25 mouse cellular contexts compared by ENCODE assay signal in the genomic region with DNA sequence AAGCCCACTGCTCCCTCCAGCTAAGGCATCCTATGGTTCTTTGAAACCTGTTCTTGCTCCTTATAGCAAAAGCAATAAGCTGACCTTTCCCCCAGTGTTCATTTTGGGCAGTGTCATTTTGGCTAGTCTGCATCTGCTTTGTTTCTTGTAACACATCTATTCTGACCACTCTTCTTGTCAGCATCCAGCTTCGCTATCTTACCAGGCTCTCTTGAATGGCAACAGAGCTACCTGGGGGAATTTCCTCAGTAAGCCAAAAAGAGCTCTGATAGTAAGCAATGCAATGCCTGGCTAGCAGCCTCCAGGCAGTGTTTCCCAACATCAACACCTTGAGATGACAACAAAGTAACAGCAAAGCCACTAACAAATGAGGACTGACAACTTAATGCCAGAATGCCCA.
DNase-seq lines count a peak whose midpoint lies in the region; ATAC-seq lines count a peak whose summit lies in the region.
"Had no signal": no experiment of that assay in that cellular context is flagged by ENCODE, and none has a peak within 500 bp of the region (broad histone marks: within the 10 kb centered on the region; RNA-seq: fewer than 3 reads in every experiment).

No protein-coding gene starts in this region.

- H3K4me1 ChIP-seq in heart, embryonic 12.5 days (replicated peaks): peaks cover 9% of the 10 kb centered on the region
- H3K4me1 ChIP-seq in heart, embryonic 15.5 days (replicated peaks): peaks cover 4% of the 10 kb centered on the region; the same call in 1 of the 2 replicates
- H3K4me1 ChIP-seq in heart, embryonic 10.5 days: peaks cover 9% of the 10 kb centered on the region
- no peaks in the 10 kb centered on the region for H3K4me1 ChIP-seq in midbrain, embryonic 11.5 days (ENCODE audit: control insufficient read depth, insufficient read depth, low read length)
- no peaks in the 10 kb centered on the region for H3K4me1 ChIP-seq in midbrain, embryonic 16.5 days (ENCODE audit: control insufficient read depth, insufficient read depth, low read length)
- H3K4me1 ChIP-seq: embryonic facial prominence, embryonic 13.5 days; forebrain, embryonic 12.5 days; forebrain, embryonic 15.5 days; hindbrain, embryonic 12.5 days; hindbrain, embryonic 15.5 days had no signal

- no peaks in the 10 kb centered on the region for H3K36me3 ChIP-seq in heart, embryonic 12.5 days
- no peaks in the 10 kb centered on the region for H3K36me3 ChIP-seq in heart, embryonic 15.5 days
- H3K36me3 ChIP-seq in heart, embryonic 10.5 days: no peaks in the 10 kb centered on the region
- H3K36me3 ChIP-seq in midbrain, embryonic 11.5 days (ENCODE audit: control insufficient read depth, insufficient read depth, low read length): no peaks in the 10 kb centered on the region
- H3K36me3 ChIP-seq in midbrain, embryonic 16.5 days (ENCODE audit: control insufficient read depth, insufficient read depth, low read length): no peaks in the 10 kb centered on the region
- H3K36me3 ChIP-seq: embryonic facial prominence, embryonic 10.5 days; embryonic facial prominence, embryonic 13.5 days; forebrain, embryonic 12.5 days; forebrain, embryonic 15.5 days; hindbrain, embryonic 12.5 days; hindbrain, embryonic 15.5 days had no signal

- peak overlapping the region; percentile 48 for H3K27ac ChIP-seq in heart, embryonic 12.5 days (ENCODE audit: poor library complexity, severe bottlenecking)
- H3K27ac ChIP-seq in heart, embryonic 15.5 days: peak overlapping the region; percentile 44
- no peak overlapping the region for H3K27ac ChIP-seq in heart, embryonic 10.5 days
- H3K27ac ChIP-seq in midbrain, embryonic 11.5 days (ENCODE audit: low read depth, low read length): no peak overlapping the region
- no peak overlapping the region for H3K27ac ChIP-seq in midbrain, embryonic 16.5 days (ENCODE audit: low read length)
- H3K27ac ChIP-seq: embryonic facial prominence, embryonic 10.5 days; embryonic facial prominence, embryonic 13.5 days; forebrain, embryonic 12.5 days; forebrain, embryonic 15.5 days; hindbrain, embryonic 12.5 days; hindbrain, embryonic 15.5 days had no signal

- no peak overlapping the region for H3K9ac ChIP-seq in heart, embryonic 12.5 days
- H3K9ac ChIP-seq in heart, embryonic 15.5 days: no peak overlapping the region
- H3K9ac ChIP-seq in midbrain, embryonic 11.5 days (ENCODE audit: low read length): no peak overlapping the region
- H3K9ac ChIP-seq in midbrain, embryonic 16.5 days (ENCODE audit: low read depth, low read length): no peak overlapping the region
- H3K9ac ChIP-seq: embryonic facial prominence, embryonic 13.5 days; forebrain, embryonic 12.5 days; forebrain, embryonic 15.5 days; hindbrain, embryonic 12.5 days; hindbrain, embryonic 15.5 days had no signal

- H3K9me3 ChIP-seq in heart, embryonic 12.5 days (replicated peaks): 0 out of 2 replicates have a peak, but pooled peaks cover 3% of the 10 kb centered on the region
- no peaks in the 10 kb centered on the region for H3K9me3 ChIP-seq in heart, embryonic 15.5 days (replicated peaks)
- H3K9me3 ChIP-seq in heart, embryonic 10.5 days: no peaks in the 10 kb centered on the region
- H3K9me3 ChIP-seq in midbrain, embryonic 11.5 days (ENCODE audit: control insufficient read depth, low read length): no peaks in the 10 kb centered on the region
- H3K9me3 ChIP-seq in midbrain, embryonic 16.5 days (replicated peaks; ENCODE audit: control insufficient read depth, low read length, poor library complexity, severe bottlenecking): no peaks in the 10 kb centered on the region
- H3K9me3 ChIP-seq: embryonic facial prominence, embryonic 10.5 days; embryonic facial prominence, embryonic 13.5 days; forebrain, embryonic 15.5 days; hindbrain, embryonic 12.5 days; hindbrain, embryonic 15.5 days had no signal

- 46% methylated on average over 1 of the region's 1 CpGs for WGBS in heart, embryonic 12.5 days
- 42% methylated on average over 1 of the region's 1 CpGs for WGBS in heart, embryonic 15.5 days
- 33% methylated on average over 1 of the region's 1 CpGs for WGBS in heart, embryonic 10.5 days
- 96% methylated on average over 1 of the region's 1 CpGs for WGBS in midbrain, embryonic 11.5 days
- WGBS in midbrain, embryonic 16.5 days: 85% methylated on average over 1 of the region's 1 CpGs

- ATAC-seq in heart, embryonic 12.5 days (ENCODE audit: insufficient number of reproducible peaks, low FRiP score): no peak
- ATAC-seq in heart, embryonic 15.5 days (replicated peaks; ENCODE audit: insufficient number of reproducible peaks, insufficient read depth, low FRiP score, low read depth): no peak; the same call in 1 of the 2 replicates
- no peak for ATAC-seq in midbrain, embryonic 11.5 days (ENCODE audit: low FRiP score)
- ATAC-seq in midbrain, embryonic 16.5 days: no peak
- ATAC-seq: CD4-positive, CD25-positive, alpha-beta regulatory T cell, adult 4 months; forebrain, embryonic 15.5 days; intestine, postnatal 0 days had no signal

- no peak for DNase-seq in heart, adult 8-10 months (ENCODE audit: low spot score)
- DNase-seq in heart, embryonic 10.5 days (ENCODE audit: low spot score): no peak
- peak; percentile 57 for DNase-seq in midbrain, embryonic 11.5 days (ENCODE audit: low spot score, missing footprints)
- DNase-seq in retina, embryonic 14.5 days (ENCODE audit: low spot score): no peak
- DNase-seq: adrenal gland, adult 2 months; adrenal gland, postnatal 14 days; cerebellum, adult 11-12 months; cerebellum, adult 8-10 months; cerebellum, postnatal 10 days; cerebellum, postnatal 36 days; embryo, embryonic 11 days; gastrocnemius, postnatal 25 days; kidney, adult 2 months had no signal

- no peak overlapping the region for H3K4me3 ChIP-seq in heart, embryonic 12.5 days
- no peak overlapping the region for H3K4me3 ChIP-seq in heart, embryonic 15.5 days
- H3K4me3 ChIP-seq in heart, embryonic 10.5 days: no peak overlapping the region
- H3K4me3 ChIP-seq in midbrain, embryonic 11.5 days (ENCODE audit: low read depth, low read length): no peak overlapping the region
- no peak overlapping the region for H3K4me3 ChIP-seq in midbrain, embryonic 16.5 days (ENCODE audit: low read depth, low read length)
- H3K4me3 ChIP-seq: embryonic facial prominence, embryonic 10.5 days; embryonic facial prominence, embryonic 13.5 days; erythroblast, embryonic 14.5 days; forebrain, embryonic 12.5 days; forebrain, embryonic 15.5 days; hindbrain, embryonic 12.5 days; hindbrain, embryonic 15.5 days had no signal

- no peaks in the 10 kb centered on the region for H3K27me3 ChIP-seq in heart, embryonic 12.5 days (replicated peaks)
- H3K27me3 ChIP-seq in heart, embryonic 15.5 days: no peaks in the 10 kb centered on the region
- no peaks in the 10 kb centered on the region for H3K27me3 ChIP-seq in heart, embryonic 10.5 days (ENCODE audit: insufficient read depth, poor library complexity, severe bottlenecking)
- no peaks in the 10 kb centered on the region for H3K27me3 ChIP-seq in midbrain, embryonic 11.5 days (ENCODE audit: control insufficient read depth, insufficient read depth, low read length)
- H3K27me3 ChIP-seq in midbrain, embryonic 16.5 days (ENCODE audit: control insufficient read depth, insufficient read depth, low read depth, low read length): no peaks in the 10 kb centered on the region
- H3K27me3 ChIP-seq: forebrain, embryonic 12.5 days; forebrain, embryonic 15.5 days; hindbrain, embryonic 12.5 days; hindbrain, embryonic 15.5 days had no signal

- H3K4me2 ChIP-seq in heart, embryonic 12.5 days: no peak overlapping the region
- H3K4me2 ChIP-seq in heart, embryonic 15.5 days: no peak overlapping the region
- no peak overlapping the region for H3K4me2 ChIP-seq in midbrain, embryonic 11.5 days
- H3K4me2 ChIP-seq in midbrain, embryonic 16.5 days (ENCODE audit: low read length): no peak overlapping the region
- H3K4me2 ChIP-seq: embryonic facial prominence, embryonic 13.5 days; forebrain, embryonic 12.5 days; forebrain, embryonic 15.5 days; hindbrain, embryonic 12.5 days; hindbrain, embryonic 15.5 days had no signal

Comparison
In these comparisons a context has a peak if more than half of its experiments do, and no peak if none do; other contexts are left out.
1. H3K27ac ChIP-seq: peak in heart, embryonic 12.5 days (single experiment) and heart, embryonic 15.5 days (single experiment); none in heart, embryonic 10.5 days (single experiment), midbrain, embryonic 11.5 days (single experiment) and midbrain, embryonic 16.5 days (single experiment).